Mouse (Mus musculus) liver, embryonic 14 days (tissue): ENCODE data around the gene Uvrag. TPM values are rescaled to one million over a fixed set of nuclear protein-coding genes. Genes with fewer than 3 reads are reported as not detected.

Experiments
- polyA plus RNA-seq: library from polyadenylated mRNA; depleted of rRNA; stranded (reverse); fragments of >200 nt; gene quantifications from 2 replicates; pipeline ENCODE4 v1.2.3, GENCODE M21; 2012; rRNA removed

The Uvrag gene
- 3.7 and 4.2 TPM in 2 replicates for polyA plus RNA-seq

DNA sequence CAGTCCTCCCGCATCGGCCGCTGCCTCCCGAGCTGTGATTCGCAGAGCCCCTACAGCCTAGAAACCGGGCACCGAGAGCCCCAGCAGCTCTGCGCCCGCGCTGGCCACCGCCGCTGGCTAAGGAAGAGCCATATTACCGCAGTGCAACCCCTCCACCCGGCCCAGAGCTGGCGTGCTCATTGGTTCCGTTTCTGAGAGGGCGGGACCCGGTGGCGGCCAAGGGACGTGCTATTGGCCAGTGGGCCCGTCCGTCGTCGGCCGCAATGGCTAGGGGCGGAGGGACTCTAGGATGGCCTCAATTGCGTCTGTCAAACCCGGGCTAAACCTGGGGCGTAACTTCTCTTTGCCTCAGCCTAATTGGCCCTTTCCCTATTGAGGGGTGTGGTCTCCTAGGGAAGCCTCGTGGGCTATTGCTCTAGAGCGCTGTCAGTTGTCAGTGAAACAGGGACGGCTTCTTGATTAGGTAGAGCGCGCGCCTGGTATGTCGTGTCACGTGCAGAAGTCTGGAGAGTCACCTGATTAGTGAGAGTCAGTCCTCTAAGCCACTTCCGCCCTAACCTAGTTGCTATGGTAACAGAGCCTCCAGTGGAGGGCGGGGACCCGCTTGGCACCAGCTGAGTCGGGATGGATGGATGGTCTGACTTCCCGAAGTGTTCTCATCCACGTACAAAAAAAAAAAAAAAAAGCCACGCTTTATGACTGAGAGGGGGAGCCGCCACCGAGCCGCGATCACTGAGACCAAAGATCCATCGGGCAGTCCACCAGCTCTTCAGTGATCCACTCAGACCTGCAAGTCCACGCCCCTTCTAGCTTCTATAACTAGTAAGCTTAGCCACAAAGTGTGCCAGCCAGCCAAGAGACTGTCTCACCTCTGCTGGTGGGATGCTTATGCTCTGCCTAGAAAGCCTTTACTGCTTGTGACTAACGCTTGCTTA, at the start of gene Uvrag:
Uvrag (minus strand) TSS at position 158 of the 935 bp plus-strand sequence.

DNA sequence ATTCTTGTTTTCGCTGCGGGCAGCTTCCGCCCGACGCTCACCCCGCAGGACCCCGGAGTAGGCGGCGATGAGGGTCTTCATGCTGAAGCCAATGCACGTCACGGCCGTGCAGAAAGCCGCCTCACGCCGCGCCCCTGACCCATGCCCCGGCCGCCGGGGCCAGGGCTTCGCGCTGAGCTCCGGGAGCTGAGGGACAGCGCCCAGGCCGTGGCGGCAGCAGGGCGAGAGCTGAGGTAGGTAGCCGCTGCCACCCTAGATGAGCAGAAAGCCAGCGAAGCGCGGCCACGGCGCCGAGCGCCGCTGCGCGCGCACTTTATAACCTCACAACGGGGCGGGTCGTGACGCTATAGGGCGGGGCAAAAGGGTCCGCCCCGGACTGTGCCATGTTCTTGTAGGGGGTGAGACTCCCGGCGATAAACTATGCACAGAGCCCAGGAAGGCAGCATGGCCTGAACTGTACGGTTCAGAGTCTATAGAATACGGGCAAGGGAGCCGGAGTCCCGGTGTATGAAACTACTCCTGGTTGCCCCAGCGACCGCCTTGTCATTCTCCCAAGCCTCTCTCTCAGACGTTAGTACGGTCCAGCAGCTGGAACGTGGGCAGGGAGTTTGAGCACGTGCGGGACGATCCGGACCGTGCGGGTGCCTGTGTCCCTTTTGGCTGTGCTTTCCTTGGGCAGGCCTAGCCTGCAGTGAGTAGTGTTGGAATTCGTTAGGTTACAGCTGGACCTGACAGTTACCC, 41.7 kb upstream of the Uvrag start, which contains the start of gene Dgat2:
Dgat2 (minus strand) TSS at position 288 of the 741 bp plus-strand sequence.

Other genes starting within 250 kb of the Uvrag start
- gene Dgat2, start 41.6 kb upstream of the Uvrag start, polyA plus RNA-seq = 37.1 and 45.5 TPM in 2 replicates
- 11.1 and 14.8 TPM in 2 replicates for gene Mogat2, start 97.5 kb upstream of the Uvrag start, polyA plus RNA-seq
- 0.03 TPM in 2 replicates for gene Map6, start 126.3 kb upstream of the Uvrag start, polyA plus RNA-seq
- gene Serpinh1, start 212.1 kb upstream of the Uvrag start, polyA plus RNA-seq = 32.8 and 42.3 TPM in 2 replicates
- 0.73 and 1.1 TPM in 2 replicates for gene Gdpd5, start 240.3 kb upstream of the Uvrag start, polyA plus RNA-seq